Mouse (Mus musculus) kidney, embryonic 16.5 days (tissue): Measurements from ENCODE around the gene Prl. TPM values are rescaled to one million over a fixed set of nuclear protein-coding genes. Genes with fewer than 3 reads are reported as not detected.

Source experiments
- ATAC-seq: fragments of 200-750 bp; cut with Nextera tagmentation; 2 replicates; pipeline ENCODE4 v1.8.0; 2017; ENCODE audit warnings: moderate TSS enrichment; ENCODE audit not compliant: low FRiP score, low TSS enrichment
- H3K27ac ChIP-seq: fragments of 300-500 bp; sonication (generic); 2 replicates; pipeline ENCODE4 v1.5.1; 2014; ENCODE audit warnings: low read length
- H3K27me3 ChIP-seq: fragments of 300-500 bp; sonication (generic); 2 replicates; pipeline ENCODE4 v1.6.1; 2014; ENCODE audit warnings: low read length, control low read depth, mixed read lengths; ENCODE audit not compliant: insufficient read depth
- H3K36me3 ChIP-seq: fragments of 300-500 bp; sonication (generic); 2 replicates; pipeline ENCODE4 v1.6.1; 2014; ENCODE audit warnings: low read length, control low read depth, mixed read lengths; ENCODE audit not compliant: insufficient read depth
- H3K4me1 ChIP-seq: fragments of 300-500 bp; sonication (generic); 2 replicates; pipeline ENCODE4 v1.6.1; 2014; ENCODE audit warnings: low read length, control low read depth, mixed read lengths; ENCODE audit not compliant: insufficient read depth
- H3K4me2 ChIP-seq: fragments of 300-500 bp; sonication (generic); replicated peaks from 2 replicates; pipeline ENCODE4 v1.6.1; 2014; ENCODE audit warnings: low read depth, low read length
- H3K4me3 ChIP-seq: fragments of 300-500 bp; sonication (generic); 2 replicates; pipeline ENCODE4 v1.5.1; 2014; ENCODE audit warnings: mild to moderate bottlenecking, low read length
- H3K9ac ChIP-seq: fragments of 300-500 bp; sonication (generic); replicated peaks from 2 replicates; pipeline ENCODE4 v1.6.1; 2014; ENCODE audit warnings: low read length
- H3K9me3 ChIP-seq: fragments of 300-500 bp; sonication (generic); 2 replicates; pipeline ENCODE4 v1.6.1; 2016; ENCODE audit warnings: low read length, control low read depth
- WGBS: fragments of 180-500 bp; shearing (Covaris S2); extraction: QIAGEN DNeasy Blood & Tissue Kit; methylation state at CpG from one replicate; pipeline ENCODE4 v1.1.7; 2014; 5-methylcytosine and 5-hydroxymethylcytosine counted together
- polyA plus RNA-seq: library from polyadenylated mRNA; unstranded; fragments of >200 nt; fragmentation: Nextera tagmentation; extraction: Ambion mirVana; gene quantifications from 2 replicates; pipeline ENCODE4 v1.2.1, GENCODE M21; 2015

The Prl gene
- polyA plus RNA-seq, result not detected in 2 replicates

- Histone ChIP-seq H3K27me3 (no peaks in the 10 kb centered on the region), H3K9me3 (no peaks in the 10 kb centered on the region), H3K27ac (no peak within 1 kb of the TSS), H3K9ac (no peak within 1 kb of the TSS), H3K4me1 (no peaks in the 10 kb centered on the region), H3K4me2 (no peak within 1 kb of the TSS), H3K36me3 (no peaks in the 10 kb centered on the region), H3K4me3 (no peak within 1 kb of the TSS)
- 90% methylated on average over 1 of the region's 1 CpGs for WGBS
- ATAC-seq, result no peak
Observed at GRCm38 (mm10) chr13:27057270-27057669, at the start of gene Prl. Gene Prl, plus strand, starts transcription at chr13:27057570.

- Histone ChIP-seq H3K4me2 (no peak overlapping the region), H3K4me3 (no peak overlapping the region), H3K27me3 (no peaks in the 10 kb centered on the region), H3K27ac (no peak overlapping the region), H3K36me3 (no peaks in the 10 kb centered on the region), H3K9me3 (no peaks in the 10 kb centered on the region), H3K9ac (no peak overlapping the region), H3K4me1 (peaks cover 11% of the 10 kb centered on the region; the same call in 1 of the 2 replicates)
- ATAC-seq, result no peak
- 77% methylated on average over 1 of the region's 1 CpGs for WGBS
Observed at GRCm38 (mm10) chr13:27026614-27027013, 30.8 kb upstream of the Prl start.

DNA sequence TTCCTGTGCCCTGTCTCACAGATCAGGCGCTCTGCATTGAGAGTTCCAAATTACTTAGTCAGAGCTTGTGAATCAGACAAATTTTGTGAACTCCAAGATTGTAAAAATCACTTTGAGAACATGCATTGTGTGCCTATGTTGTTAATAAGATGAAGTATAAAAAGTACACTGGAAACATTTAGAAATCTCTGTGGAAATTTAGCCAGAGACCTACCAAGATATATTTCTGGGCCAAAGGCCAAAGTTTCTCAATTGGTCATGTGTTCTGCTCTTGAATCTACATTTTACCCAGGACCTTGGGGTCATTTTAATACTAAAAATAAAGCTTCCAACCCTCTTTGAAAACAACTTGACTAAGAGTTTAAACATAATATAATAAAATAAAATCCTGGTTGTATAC is 30.0 kb upstream of the Prl start:
- WGBS, result 82% methylated on average over 1 of the region's 1 CpGs
- H3K27ac ChIP-seq, result no peak overlapping the region
- peaks cover 15% of the 10 kb centered on the region for H3K4me1 ChIP-seq
- H3K4me3 ChIP-seq, result no peak overlapping the region
- H3K9ac ChIP-seq, result no peak overlapping the region
- no peaks in the 10 kb centered on the region for H3K9me3 ChIP-seq
- H3K27me3 ChIP-seq, result no peaks in the 10 kb centered on the region
- H3K4me2 ChIP-seq, result no peak overlapping the region
- no peaks in the 10 kb centered on the region for H3K36me3 ChIP-seq
- ATAC-seq, result no peak

DNA sequence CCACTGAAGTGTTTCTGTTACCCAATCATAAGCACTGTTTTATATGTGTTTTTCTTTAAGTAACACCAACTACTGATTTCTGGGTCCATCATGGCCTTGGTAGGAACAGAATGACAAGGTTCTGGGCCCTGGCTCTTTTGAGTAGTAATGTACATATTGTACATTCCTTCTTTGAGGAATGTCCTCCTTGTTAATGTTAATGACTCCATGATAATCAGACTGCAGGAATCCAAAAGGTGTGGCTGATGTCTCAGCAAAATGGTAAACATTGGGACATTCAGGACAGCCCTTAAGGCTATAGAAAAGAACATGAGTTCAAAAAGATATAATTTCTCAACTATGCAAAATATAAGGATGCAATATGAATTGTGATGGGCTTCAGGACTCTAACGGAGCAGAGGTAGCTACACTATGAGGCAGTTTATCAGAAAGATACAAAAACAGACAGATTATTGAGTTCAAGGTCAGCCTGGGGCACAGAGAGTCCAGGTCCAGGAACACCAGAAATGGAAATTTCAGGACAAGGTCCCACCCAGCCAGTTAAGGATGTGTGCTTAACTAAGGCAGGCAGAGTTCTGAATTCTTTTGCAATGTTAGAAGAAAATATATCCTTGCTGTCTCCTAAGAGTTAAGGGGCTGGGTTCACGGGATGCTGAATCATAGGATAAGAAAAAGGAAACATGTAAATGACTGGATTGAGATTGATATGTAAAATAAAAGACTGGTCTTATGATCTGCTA is 28.7 kb upstream of the Prl start:
- H3K36me3 ChIP-seq, result no peaks in the 10 kb centered on the region
- no peak for ATAC-seq
- no peak overlapping the region for H3K9ac ChIP-seq
- H3K27me3 ChIP-seq, result no peaks in the 10 kb centered on the region
- peaks cover 15% of the 10 kb centered on the region for H3K4me1 ChIP-seq
- H3K27ac ChIP-seq, result no peak overlapping the region
- WGBS, result 86% methylated on average over 2 of the region's 2 CpGs
- H3K4me2 ChIP-seq, result no peak overlapping the region
- no peaks in the 10 kb centered on the region for H3K9me3 ChIP-seq
- no peak overlapping the region for H3K4me3 ChIP-seq

DNA sequence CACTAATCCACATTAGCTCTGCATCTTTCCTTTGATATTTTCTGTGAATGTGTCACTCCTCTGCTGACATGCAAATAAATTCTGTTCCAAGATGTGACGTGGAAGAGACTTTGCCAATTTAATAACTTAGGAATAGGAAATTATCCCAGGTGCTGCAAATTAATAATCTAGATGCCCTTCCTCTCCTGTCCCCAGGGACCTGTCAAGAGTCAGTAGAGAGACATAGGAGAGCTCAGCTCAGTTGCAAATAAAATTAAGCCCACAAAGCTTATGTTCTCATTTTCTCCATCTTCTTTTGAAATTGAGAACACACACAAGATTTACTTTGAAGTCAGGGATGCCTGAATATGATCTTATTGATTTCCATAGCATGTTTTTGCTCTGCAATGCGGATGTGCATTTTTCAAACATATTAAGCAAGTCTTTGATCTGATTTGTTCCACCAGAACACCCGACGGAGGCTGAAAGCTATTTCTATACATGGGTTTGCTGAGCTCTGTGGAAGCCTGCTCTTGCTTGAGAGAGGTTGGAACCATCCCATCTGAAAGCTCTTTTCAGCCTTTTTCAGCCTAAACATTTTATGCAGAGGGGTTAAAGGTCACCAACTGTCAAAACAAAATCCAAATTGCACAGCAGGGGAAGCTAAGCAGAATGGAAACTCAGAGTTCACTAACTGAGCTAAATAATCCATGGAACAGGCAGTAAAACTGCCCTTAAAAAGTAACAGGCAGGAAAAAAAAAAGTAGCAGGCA is 26.1 kb upstream of the Prl start:
- ATAC-seq, result peak; percentile 69; the same call in 1 of the 2 replicates
- Histone ChIP-seq H3K9ac (no peak overlapping the region), H3K4me2 (no peak overlapping the region), H3K4me1 (peaks cover 15% of the 10 kb centered on the region), H3K27me3 (no peaks in the 10 kb centered on the region), H3K36me3 (no peaks in the 10 kb centered on the region), H3K4me3 (no peak overlapping the region), H3K27ac (peak overlapping the region; percentile 38; the same call in 1 of the 2 replicates), H3K9me3 (no peaks in the 10 kb centered on the region)
- WGBS, result 28% methylated on average over 4 of the region's 4 CpGs

DNA sequence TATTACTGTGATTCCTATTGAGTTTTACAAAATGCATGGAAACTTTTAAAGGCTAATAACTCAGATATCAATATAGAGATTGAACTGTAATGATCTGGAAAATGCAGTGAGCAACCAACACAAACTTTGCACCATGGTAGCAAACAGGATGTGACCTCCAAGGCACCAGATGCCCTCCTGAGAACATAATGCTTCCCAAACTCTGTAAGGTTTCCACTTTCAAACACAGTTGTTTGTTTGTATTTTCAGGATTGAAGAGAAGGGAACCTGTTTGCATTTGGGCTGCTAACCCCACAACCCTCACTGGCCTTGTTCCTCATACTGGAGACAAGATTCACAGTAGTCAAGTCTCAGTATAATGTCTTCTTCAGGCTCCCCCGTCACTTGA is 25.5 kb upstream of the Prl start:
- Histone ChIP-seq H3K27me3 (no peaks in the 10 kb centered on the region), H3K4me2 (no peak overlapping the region), H3K36me3 (no peaks in the 10 kb centered on the region), H3K4me3 (no peak overlapping the region), H3K9ac (no peak overlapping the region), H3K27ac (peak overlapping the region; percentile 27; the same call in 1 of the 2 replicates), H3K9me3 (no peaks in the 10 kb centered on the region), H3K4me1 (peaks cover 15% of the 10 kb centered on the region)
- no peak for ATAC-seq
- WGBS, result 44% methylated on average over 1 of the region's 1 CpGs

DNA sequence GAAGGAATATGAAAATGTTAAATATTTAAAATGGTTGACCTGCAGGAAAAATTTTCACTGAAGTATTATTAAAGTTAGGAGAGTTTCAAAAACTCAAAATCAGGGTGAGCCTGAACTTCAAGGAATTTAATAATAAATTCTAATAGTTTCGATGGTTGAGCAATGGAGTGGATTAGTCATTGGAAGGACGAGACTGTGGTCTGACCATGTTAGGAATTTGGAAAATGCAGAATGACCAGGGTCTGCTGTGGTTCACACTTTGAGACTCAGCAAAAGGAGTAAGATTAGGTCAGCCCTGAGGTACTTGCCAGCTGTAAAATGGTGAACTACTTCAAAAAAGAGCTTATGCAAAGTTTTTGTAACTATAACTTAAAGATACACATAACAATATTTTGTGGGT is 24.4 kb upstream of the Prl start:
- ATAC-seq, result no peak
- Histone ChIP-seq H3K27ac (no peak overlapping the region), H3K27me3 (no peaks in the 10 kb centered on the region), H3K4me2 (no peak overlapping the region), H3K4me3 (no peak overlapping the region), H3K4me1 (peaks cover 15% of the 10 kb centered on the region), H3K9ac (no peak overlapping the region), H3K36me3 (no peaks in the 10 kb centered on the region), H3K9me3 (no peaks in the 10 kb centered on the region)
- 90% methylated on average over 2 of the region's 2 CpGs for WGBS

DNA sequence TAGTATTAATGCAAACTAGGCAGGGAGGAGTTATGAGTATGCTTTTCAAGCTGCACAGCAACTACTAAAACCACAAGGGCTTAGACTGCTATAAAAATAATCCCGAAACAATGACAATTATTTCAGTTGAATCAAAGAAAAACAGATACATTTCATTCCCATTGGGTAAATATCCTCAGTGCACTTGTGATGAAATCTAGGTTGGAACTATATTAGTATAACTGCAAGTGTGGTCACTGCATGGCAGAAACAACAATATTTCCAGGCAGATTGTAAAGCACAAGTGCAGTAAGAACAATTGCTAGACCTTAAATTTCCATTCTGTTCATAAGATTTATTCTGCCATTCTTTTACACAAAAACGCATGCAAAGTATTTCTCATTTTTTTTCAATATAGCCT is 15.2 kb upstream of the Prl start:
- H3K4me1 ChIP-seq, result no peaks in the 10 kb centered on the region
- H3K4me2 ChIP-seq, result no peak overlapping the region
- ATAC-seq, result no peak
- H3K27ac ChIP-seq, result no peak overlapping the region
- no peaks in the 10 kb centered on the region for H3K9me3 ChIP-seq
- WGBS, result 82% methylated on average over 2 of the region's 2 CpGs
- no peaks in the 10 kb centered on the region for H3K36me3 ChIP-seq
- H3K9ac ChIP-seq, result no peak overlapping the region
- H3K4me3 ChIP-seq, result no peak overlapping the region
- H3K27me3 ChIP-seq, result no peaks in the 10 kb centered on the region

DNA sequence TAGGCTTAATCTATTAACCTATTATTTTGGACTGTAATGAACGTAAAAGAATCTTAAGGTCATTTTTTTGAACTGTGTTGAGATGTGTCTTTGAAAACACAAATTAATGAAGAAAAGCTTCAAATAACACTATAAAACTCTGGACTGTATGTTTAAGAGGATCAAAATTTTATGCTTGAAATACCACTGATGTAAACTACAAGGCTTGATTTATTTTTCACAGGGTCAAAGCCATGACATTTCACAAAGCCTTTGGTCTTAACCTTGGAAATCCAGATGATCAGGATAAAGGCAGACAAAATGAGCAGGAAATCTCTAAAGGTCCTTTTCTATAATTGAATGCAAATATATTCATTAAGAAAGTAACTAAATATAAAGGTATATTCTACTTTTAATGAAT is 14.0 kb upstream of the Prl start:
- Histone ChIP-seq H3K27me3 (no peaks in the 10 kb centered on the region), H3K36me3 (no peaks in the 10 kb centered on the region), H3K27ac (no peak overlapping the region), H3K4me3 (no peak overlapping the region), H3K9me3 (no peaks in the 10 kb centered on the region), H3K9ac (no peak overlapping the region), H3K4me1 (no peaks in the 10 kb centered on the region), H3K4me2 (no peak overlapping the region)
- 39% methylated on average over 1 of the region's 1 CpGs for WGBS
- no peak for ATAC-seq

GRCm38 (mm10) chr13:27059177-27059576 is 1.8 kb downstream of the Prl start:
- H3K27me3 ChIP-seq, result no peaks in the 10 kb centered on the region
- no peak overlapping the region for H3K4me3 ChIP-seq
- H3K4me2 ChIP-seq, result no peak overlapping the region
- 84% methylated on average over 7 of the region's 7 CpGs for WGBS
- no peaks in the 10 kb centered on the region for H3K36me3 ChIP-seq
- no peaks in the 10 kb centered on the region for H3K4me1 ChIP-seq
- H3K9ac ChIP-seq, result no peak overlapping the region
- ATAC-seq, result no peak
- no peak overlapping the region for H3K27ac ChIP-seq
- no peaks in the 10 kb centered on the region for H3K9me3 ChIP-seq
